Mouse (Mus musculus): Measurements from ENCODE around the gene Wwox. TPM values are rescaled to one million over a fixed set of nuclear protein-coding genes. Genes with fewer than 3 reads are reported as not detected.

Wwox gene
- polyA plus RNA-seq, 1 experiment from 2014 or later = 14.0 TPM

DNA sequence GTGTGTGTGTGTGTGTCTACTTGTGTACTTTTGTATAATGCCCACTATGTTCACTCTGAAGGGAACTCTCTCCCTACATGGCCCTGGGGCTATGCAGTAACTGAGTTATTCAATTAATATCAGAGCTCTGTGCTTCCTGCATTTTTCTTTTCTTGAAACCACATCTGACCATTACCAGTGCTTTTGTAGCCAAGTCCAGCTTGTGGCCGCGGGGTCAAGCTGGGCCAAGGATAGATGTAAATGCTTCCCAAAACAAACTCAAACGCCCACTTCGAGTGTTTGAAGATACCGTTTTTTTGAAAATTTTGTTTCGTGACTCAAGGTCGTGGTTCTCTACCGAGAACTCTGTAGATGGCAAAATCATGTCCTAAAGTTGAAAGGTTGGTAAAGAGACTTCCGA lies 337.2 kb downstream of the Wwox start:
- Histone ChIP-seq H3K4me1 (replicated peaks; ENCODE audit: control insufficient read depth, insufficient read depth, low read length) (peaks cover 32% of the 10 kb centered on the region), H3K9me3 (ENCODE audit: control insufficient read depth, low read length) (no peaks in the 10 kb centered on the region), H3K27me3 (replicated peaks; ENCODE audit: control insufficient read depth, insufficient read depth, low read length) (no peaks in the 10 kb centered on the region), H3K9ac (ENCODE audit: low read length) (no peak overlapping the region), H3K4me2 (ENCODE audit: low read length) (no peak overlapping the region), H3K4me3 (ENCODE audit: low read depth, low read length) (no peak overlapping the region), H3K27ac (ENCODE audit: low read depth) (no peak overlapping the region), H3K36me3 (ENCODE audit: control insufficient read depth, insufficient read depth, low read length) (no peaks in the 10 kb centered on the region)
- WGBS = 87% methylated on average over 9 of the region's 9 CpGs
- DNase-seq (ENCODE audit: low spot score) (no peak), ATAC-seq (replicated peaks; ENCODE audit: low FRiP score, low TSS enrichment, low read depth) (no peak)

DNA sequence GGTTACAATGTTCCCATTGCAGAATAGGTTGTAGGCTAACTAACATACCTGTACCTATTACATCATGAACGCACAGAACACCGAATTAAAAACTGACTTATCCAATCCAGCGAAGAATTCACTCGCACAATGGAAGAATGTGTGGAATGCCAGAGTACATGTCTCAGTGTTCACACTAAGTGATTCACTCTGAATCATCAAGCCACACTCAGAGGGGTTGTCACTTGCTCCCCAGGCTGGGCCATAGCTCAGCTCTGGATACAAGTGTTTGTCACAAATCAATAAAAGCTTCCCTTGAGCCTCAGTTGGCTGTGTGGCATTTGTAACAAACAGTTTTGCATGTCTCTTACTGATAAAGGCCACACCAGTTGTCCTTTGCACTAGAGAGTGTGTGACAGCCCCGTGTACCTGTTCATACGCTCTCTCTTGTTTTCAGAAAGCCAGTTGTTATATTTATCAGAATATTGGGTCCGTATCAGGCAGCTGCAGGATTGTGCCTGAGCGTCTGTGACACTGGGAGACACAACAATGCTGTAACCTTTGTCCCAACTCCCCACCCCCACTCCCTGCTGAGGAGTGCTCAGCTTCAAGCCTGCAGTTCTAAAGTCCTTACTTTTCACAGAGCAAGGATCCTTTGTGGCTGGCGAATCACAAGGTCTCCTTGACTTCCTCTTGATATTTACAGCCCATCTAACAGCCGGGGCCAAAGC lies 338.0 kb downstream of the Wwox start:
- no peak overlapping the region for H3K9ac ChIP-seq (ENCODE audit: low read length)
- DNase-seq (ENCODE audit: low spot score) = no peak
- no peaks in the 10 kb centered on the region for H3K27me3 ChIP-seq (replicated peaks; ENCODE audit: control insufficient read depth, insufficient read depth, low read length)
- WGBS = 53% methylated on average over 10 of the region's 10 CpGs
- no peaks in the 10 kb centered on the region for H3K36me3 ChIP-seq (ENCODE audit: control insufficient read depth, insufficient read depth, low read length)
- H3K4me2 ChIP-seq (ENCODE audit: low read length) = no peak overlapping the region
- H3K4me3 ChIP-seq (ENCODE audit: low read depth, low read length) = no peak overlapping the region
- no peak overlapping the region for H3K27ac ChIP-seq (ENCODE audit: low read depth)
- H3K4me1 ChIP-seq (replicated peaks; ENCODE audit: control insufficient read depth, insufficient read depth, low read length) = peaks cover 27% of the 10 kb centered on the region
- H3K9me3 ChIP-seq (ENCODE audit: control insufficient read depth, low read length) = no peaks in the 10 kb centered on the region
- ATAC-seq (replicated peaks; ENCODE audit: low FRiP score, low TSS enrichment, low read depth) = no peak; the same call in 1 of the 2 replicates

DNA sequence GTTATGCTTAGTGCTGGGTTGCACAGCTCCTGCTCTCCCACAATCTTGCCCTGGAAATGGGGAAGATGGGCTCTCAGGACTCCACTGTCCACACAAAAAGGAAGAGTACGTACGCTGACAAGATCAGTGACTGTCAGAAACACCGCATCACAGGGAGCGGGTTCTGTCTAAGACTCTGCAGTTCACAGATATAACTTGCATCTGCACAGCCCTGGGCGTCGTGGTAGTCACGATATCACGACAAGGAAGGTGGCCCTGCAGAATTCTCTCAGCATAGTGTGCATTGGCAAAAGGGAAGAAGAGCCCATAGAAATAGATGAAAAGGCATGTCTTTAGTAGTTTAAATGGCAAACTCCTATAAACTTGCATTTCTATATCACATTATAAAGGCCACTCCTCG lies 339.5 kb downstream of the Wwox start:
- Histone ChIP-seq H3K36me3 (ENCODE audit: control insufficient read depth, insufficient read depth, low read length) (no peaks in the 10 kb centered on the region), H3K9me3 (ENCODE audit: control insufficient read depth, low read length) (no peaks in the 10 kb centered on the region), H3K4me2 (ENCODE audit: low read length) (no peak overlapping the region), H3K27ac (ENCODE audit: low read depth) (no peak overlapping the region), H3K27me3 (replicated peaks; ENCODE audit: control insufficient read depth, insufficient read depth, low read length) (no peaks in the 10 kb centered on the region), H3K4me3 (ENCODE audit: low read depth, low read length) (no peak overlapping the region), H3K4me1 (replicated peaks; ENCODE audit: control insufficient read depth, insufficient read depth, low read length) (peaks cover 11% of the 10 kb centered on the region), H3K9ac (ENCODE audit: low read length) (no peak overlapping the region)
- 92% methylated on average over 9 of the region's 9 CpGs for WGBS
- ATAC-seq (replicated peaks; ENCODE audit: low FRiP score, low TSS enrichment, low read depth) (no peak), DNase-seq (ENCODE audit: low spot score) (no peak)

DNA sequence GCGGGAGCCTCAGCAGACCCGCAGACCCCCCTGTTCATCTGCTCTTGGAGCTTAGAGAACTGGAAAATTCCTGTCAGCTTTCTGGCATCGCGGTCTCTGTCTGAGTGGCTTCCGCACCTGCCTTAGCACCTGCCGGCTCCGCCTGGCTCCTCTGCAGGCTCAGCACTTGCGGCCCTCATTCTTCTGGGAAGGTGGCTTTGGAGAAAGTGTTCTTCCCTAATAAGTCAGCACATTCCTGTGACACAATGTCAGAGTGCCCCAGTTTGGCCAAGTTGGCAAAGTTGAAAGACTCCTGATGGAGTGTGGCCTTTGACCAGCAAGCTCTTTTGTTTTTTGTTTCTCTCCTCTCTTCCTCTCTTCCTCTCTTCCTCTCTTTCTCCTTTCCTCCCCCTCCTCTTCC lies 343.9 kb downstream of the Wwox start:
- DNase-seq (ENCODE audit: low spot score) (no peak), ATAC-seq (replicated peaks; ENCODE audit: low FRiP score, low TSS enrichment, low read depth) (no peak)
- Histone ChIP-seq H3K9me3 (ENCODE audit: control insufficient read depth, low read length) (no peaks in the 10 kb centered on the region), H3K9ac (ENCODE audit: low read length) (no peak overlapping the region), H3K4me1 (replicated peaks; ENCODE audit: control insufficient read depth, insufficient read depth, low read length) (no peaks in the 10 kb centered on the region), H3K4me3 (ENCODE audit: low read depth, low read length) (no peak overlapping the region), H3K36me3 (ENCODE audit: control insufficient read depth, insufficient read depth, low read length) (no peaks in the 10 kb centered on the region), H3K27me3 (replicated peaks; ENCODE audit: control insufficient read depth, insufficient read depth, low read length) (no peaks in the 10 kb centered on the region), H3K27ac (ENCODE audit: low read depth) (no peak overlapping the region), H3K4me2 (ENCODE audit: low read length) (no peak overlapping the region)
- WGBS = 78% methylated on average over 8 of the region's 8 CpGs

DNA sequence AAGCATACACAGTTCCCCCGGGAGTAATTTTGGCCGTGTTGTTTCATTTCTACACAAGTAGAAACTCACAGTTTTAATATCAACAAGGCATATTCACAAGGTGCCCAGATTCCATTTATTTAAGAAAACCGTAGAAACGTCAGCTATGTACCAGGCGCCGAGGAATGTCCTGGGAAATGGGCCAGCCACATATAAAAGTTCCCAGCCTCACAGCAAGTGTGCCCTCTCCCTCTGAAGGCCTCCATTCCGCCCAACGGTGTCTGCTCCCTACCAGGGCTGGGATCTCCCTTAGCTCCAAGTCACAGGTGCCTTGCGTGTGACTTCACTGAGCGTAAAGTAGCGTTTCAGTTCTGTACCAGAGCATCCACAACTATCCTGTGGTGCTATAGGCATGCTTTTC lies 346.4 kb downstream of the Wwox start:
- no peak for DNase-seq (ENCODE audit: low spot score)
- Histone ChIP-seq H3K9ac (ENCODE audit: low read length) (no peak overlapping the region), H3K36me3 (ENCODE audit: control insufficient read depth, insufficient read depth, low read length) (no peaks in the 10 kb centered on the region), H3K4me2 (ENCODE audit: low read length) (no peak overlapping the region), H3K27me3 (replicated peaks; ENCODE audit: control insufficient read depth, insufficient read depth, low read length) (no peaks in the 10 kb centered on the region), H3K9me3 (ENCODE audit: control insufficient read depth, low read length) (no peaks in the 10 kb centered on the region), H3K4me1 (replicated peaks; ENCODE audit: control insufficient read depth, insufficient read depth, low read length) (0 out of 2 replicates have a peak, but pooled peaks cover 3% of the 10 kb centered on the region), H3K4me3 (ENCODE audit: low read depth, low read length) (no peak overlapping the region), H3K27ac (ENCODE audit: low read depth) (no peak overlapping the region)
- no peak for ATAC-seq (replicated peaks; ENCODE audit: low FRiP score, low TSS enrichment, low read depth)
- WGBS = 74% methylated on average over 11 of the region's 11 CpGs

DNA sequence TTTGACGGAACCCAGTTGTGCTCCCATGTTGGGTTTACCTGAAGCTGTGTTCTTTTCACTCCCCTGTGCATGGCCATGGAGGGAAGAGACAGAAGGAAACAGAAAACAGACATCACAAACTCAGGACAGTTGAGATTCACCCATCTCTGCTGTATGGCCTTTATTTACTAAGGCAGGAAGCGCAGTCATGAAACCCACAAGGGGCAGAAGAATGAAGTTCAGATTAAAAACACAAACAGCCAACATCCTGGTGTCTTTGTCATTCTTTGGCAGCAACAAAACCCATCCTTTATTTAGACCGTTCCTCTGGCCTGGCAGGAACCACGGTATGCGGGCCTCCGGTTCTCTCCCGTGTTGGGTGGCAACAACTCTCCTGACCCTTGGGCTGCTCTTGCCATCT lies 350.2 kb downstream of the Wwox start:
- no peaks in the 10 kb centered on the region for H3K27me3 ChIP-seq (replicated peaks; ENCODE audit: control insufficient read depth, insufficient read depth, low read length)

DNA sequence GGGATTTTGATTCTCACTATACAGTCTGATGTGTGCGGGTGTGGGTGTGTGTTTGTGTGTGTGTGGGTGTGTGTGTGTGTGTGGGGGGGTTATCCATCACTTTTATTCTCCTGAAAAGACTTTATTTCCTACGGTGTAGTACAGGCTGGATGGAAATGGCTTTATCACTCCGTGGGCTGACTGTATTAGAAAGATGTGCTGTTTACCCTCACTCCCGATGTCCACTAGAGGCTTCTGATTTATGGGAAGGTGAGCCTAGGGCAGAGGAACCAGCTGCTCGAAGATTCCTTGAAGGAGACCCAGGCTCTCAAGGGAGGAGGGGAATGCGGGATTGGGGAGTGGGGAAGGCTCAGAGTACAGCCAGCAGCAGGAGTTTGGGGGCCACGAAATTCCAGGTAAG lies 351.3 kb downstream of the Wwox start:
- Histone ChIP-seq H3K4me1 (replicated peaks; ENCODE audit: control insufficient read depth, insufficient read depth, low read length) (0 out of 2 replicates have a peak, but pooled peaks cover 3% of the 10 kb centered on the region), H3K36me3 (ENCODE audit: control insufficient read depth, insufficient read depth, low read length) (no peaks in the 10 kb centered on the region), H3K9me3 (ENCODE audit: control insufficient read depth, low read length) (no peaks in the 10 kb centered on the region), H3K4me2 (ENCODE audit: low read length) (no peak overlapping the region), H3K9ac (ENCODE audit: low read length) (no peak overlapping the region), H3K27ac (ENCODE audit: low read depth) (no peak overlapping the region), H3K4me3 (ENCODE audit: low read depth, low read length) (no peak overlapping the region), H3K27me3 (replicated peaks; ENCODE audit: control insufficient read depth, insufficient read depth, low read length) (no peaks in the 10 kb centered on the region)
- WGBS = 31% methylated on average over 7 of the region's 7 CpGs
- no peak for DNase-seq (ENCODE audit: low spot score)
- ATAC-seq (replicated peaks; ENCODE audit: low FRiP score, low TSS enrichment, low read depth) = no peak

More for the DNA sequence above, 350.2 kb downstream of the Wwox start:
- WGBS = 89% methylated on average over 7 of the region's 7 CpGs
- no peak for DNase-seq (ENCODE audit: low spot score)
- Histone ChIP-seq H3K4me2 (ENCODE audit: low read length) (no peak overlapping the region), H3K9ac (ENCODE audit: low read length) (no peak overlapping the region), H3K4me1 (replicated peaks; ENCODE audit: control insufficient read depth, insufficient read depth, low read length) (0 out of 2 replicates have a peak, but pooled peaks cover 3% of the 10 kb centered on the region), H3K4me3 (ENCODE audit: low read depth, low read length) (no peak overlapping the region), H3K27ac (ENCODE audit: low read depth) (no peak overlapping the region), H3K9me3 (ENCODE audit: control insufficient read depth, low read length) (no peaks in the 10 kb centered on the region), H3K36me3 (ENCODE audit: control insufficient read depth, insufficient read depth, low read length) (no peaks in the 10 kb centered on the region)
- ATAC-seq (replicated peaks; ENCODE audit: low FRiP score, low TSS enrichment, low read depth) = no peak

DNA sequence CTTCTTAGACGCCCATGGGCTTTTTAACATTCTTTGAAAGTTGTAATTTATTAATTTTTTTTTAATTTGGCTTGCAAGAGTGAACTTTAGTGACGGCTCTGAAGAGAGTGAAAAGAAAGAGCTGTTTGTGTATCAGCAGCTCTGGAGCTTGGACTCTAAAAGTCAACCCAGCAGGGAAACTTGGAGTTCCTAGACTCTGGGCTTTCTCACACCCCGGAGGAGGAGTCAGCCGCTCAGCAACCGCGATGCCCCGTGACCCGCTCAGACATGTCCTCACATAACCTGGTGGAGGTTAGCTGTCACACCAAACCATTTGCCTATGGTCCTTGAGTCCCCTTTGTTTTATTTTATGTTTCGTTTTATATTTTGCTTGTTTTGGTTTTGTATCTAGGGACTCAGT lies 354.2 kb downstream of the Wwox start:
- Histone ChIP-seq H3K27me3 (replicated peaks; ENCODE audit: control insufficient read depth, insufficient read depth, low read length) (no peaks in the 10 kb centered on the region), H3K27ac (ENCODE audit: low read depth) (no peak overlapping the region), H3K9ac (ENCODE audit: low read length) (no peak overlapping the region), H3K9me3 (ENCODE audit: control insufficient read depth, low read length) (no peaks in the 10 kb centered on the region), H3K4me3 (ENCODE audit: low read depth, low read length) (no peak overlapping the region), H3K36me3 (ENCODE audit: control insufficient read depth, insufficient read depth, low read length) (no peaks in the 10 kb centered on the region), H3K4me2 (ENCODE audit: low read length) (no peak overlapping the region), H3K4me1 (replicated peaks; ENCODE audit: control insufficient read depth, insufficient read depth, low read length) (0 out of 2 replicates have a peak, but pooled peaks cover 3% of the 10 kb centered on the region)
- 80% methylated on average over 9 of the region's 9 CpGs for WGBS
- DNase-seq (ENCODE audit: low spot score) = no peak
- ATAC-seq (replicated peaks; ENCODE audit: low FRiP score, low TSS enrichment, low read depth) = no peak
